Mouse (Mus musculus) central nervous system, embryonic 14 days (tissue): ENCODE data around the gene Wipf2. TPM values are rescaled to one million over a fixed set of nuclear protein-coding genes. Genes with fewer than 3 reads are reported as not detected.

Source experiments
- polyA plus RNA-seq: library from polyadenylated mRNA; depleted of rRNA; stranded (reverse); fragments of >200 nt; gene quantifications from 2 replicates; pipeline ENCODE4 v1.2.3, GENCODE M21; 2012; rRNA removed

Gene Wipf2
- 11.4 and 11.6 TPM in 2 replicates for polyA plus RNA-seq

DNA sequence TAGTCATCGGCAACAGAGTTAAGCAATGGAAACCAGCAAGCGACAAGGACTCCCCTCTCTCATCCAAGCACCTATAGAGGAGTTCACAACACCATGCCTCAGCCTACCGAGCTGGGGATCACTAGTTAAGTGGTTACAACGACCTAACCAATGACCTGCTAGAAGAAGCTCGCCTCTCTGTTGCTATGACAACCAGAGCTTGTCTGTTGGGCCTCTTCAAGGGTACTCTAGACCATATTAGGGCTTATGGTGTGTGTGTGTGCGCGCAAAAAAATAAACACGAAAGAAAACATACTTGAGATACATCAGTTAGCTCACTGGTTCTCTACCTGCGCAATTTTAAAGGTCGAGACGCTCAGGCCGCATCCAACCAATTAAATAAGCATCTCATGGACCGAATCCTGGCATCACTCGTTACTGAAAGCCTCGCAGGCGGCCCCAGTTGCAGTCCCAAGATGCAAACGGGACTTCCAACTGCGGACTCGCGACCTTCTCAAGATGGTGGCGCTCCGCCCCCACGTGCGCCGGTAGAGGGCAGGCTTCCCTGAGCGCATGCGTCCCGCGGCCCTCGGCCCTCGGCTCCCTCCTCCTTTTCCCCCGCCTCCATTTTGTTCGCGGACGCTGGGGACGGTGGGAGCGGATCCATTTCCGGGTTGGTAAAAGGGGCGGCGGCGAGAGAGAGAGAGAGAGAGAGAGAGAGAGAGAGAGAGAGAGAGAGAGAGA is at the start of gene Wipf2:
Wipf2 (plus strand) TSS at position 611 of the 723 bp plus-strand sequence.

DNA sequence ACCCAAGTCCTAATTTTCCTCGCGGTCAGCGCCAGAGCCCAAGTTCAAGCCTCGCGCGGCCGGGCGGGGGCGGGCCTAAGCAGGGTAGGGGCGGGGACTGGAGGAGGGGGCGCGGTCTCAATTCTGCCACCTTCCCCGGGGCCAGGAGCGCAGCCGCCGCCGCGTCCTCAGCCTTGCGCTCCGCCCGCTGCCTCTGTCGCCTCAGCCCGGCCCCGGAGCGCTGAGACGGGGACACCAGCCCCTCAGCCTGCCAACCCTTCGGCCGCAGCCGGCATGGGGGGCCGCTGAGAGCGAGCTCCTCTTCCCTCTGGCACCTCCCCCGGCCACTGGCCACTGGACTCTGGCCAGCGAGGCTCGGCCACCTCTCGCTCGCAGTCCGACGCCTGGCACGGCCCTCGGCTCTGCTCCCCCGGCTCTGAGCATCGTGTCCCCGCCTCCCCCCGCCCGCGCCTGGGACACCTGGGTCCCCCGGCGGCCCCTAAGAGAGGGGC is 26.7 kb upstream of the Wipf2 start, which contains the start of gene Rapgefl1:
Rapgefl1 (plus strand) TSS at position 135 of the 491 bp plus-strand sequence.

DNA sequence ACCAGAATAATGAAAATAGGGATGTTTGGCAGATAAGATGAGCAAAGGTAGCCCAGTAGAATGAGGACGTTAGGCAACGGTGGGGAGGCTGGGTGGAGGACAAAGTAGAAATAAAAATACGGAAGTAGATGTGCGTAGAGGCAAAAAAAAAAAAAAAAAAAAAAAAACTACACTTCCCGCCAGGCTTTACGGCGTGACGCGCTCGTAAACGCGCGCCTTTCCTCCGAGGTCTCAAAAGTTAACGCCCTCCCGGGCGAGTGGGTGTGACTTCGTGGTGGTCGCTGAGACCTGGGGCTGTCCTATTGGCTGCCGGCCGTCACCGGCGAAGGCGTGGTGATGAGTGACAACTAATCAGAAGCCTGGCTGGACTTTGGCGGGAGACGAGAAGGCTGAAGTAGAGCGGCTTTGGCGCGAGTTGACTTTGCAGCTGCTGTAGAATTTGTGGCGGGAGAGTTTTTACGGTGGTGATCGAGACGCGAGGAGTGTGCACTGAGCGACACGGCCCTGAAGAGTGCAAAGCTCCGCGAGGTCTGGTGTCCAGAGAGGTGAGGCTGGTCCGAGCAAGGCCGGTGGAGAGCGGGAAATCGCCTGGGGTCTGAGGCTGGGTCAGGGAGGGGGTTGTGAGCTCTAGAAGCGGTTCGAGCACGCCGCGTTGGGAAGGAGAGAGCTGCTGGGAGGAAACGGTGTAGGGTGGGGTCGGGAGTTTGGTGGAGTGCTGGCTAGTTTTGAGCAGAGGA is 44.2 kb downstream of the Wipf2 start, which contains the start of gene Cdc6:
Cdc6 (plus strand) TSS at position 365 of the 737 bp plus-strand sequence.

DNA sequence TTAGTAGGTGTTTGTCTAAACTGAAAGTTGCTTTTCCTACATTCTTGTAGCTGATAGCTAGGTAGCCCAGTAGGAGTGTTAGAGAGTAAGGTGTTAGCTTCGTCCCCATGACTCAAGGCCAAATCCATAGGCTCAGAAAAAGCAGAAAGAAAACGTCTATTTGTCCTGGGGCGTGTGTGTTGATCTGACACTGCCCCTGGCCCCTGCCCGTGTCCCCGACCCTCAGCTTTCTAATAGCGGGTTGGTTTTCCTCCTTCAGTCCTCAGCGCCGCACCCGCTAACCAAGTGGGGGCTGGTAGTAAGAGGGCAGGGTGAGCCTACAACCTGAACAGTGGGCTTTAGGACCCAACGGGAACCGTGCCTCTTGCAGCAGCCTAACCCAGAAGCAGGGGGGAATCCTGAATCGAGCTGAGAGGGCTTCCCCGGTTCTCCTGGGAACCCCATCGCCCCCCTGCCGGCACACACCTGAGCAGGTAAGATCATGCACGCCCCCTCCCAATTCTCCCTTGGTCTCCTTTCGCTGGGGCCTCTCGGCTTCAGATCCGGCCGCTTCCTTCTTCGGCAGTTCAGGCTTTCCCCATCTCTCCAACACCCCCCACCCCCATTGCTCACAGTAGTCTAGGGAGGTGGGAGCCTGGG is 64.1 kb downstream of the Wipf2 start, which contains the start of gene Rara:
Rara (plus strand) TSS at position 381 of the 639 bp plus-strand sequence.

Other genes starting within 250 kb of the Wipf2 start
- gene Gm12355, start 238.0 kb upstream of the Wipf2 start, polyA plus RNA-seq = 0.29 and 0.43 TPM in 2 replicates
- not detected in 2 replicates for gene Gsdma3, start 237.3 kb upstream of the Wipf2 start, polyA plus RNA-seq
- gene Gsdma2, start 216.9 kb upstream of the Wipf2 start, polyA plus RNA-seq = 0.04 TPM in 1 of 2 replicates, not detected in the other
- not detected in 2 replicates for gene Gsdma, start 199.3 kb upstream of the Wipf2 start, polyA plus RNA-seq
- gene Psmd3, start 181.1 kb upstream of the Wipf2 start, polyA plus RNA-seq = 191 and 196 TPM in 2 replicates
- gene Csf3, start 162.4 kb upstream of the Wipf2 start, polyA plus RNA-seq = 0.08 TPM in 1 of 2 replicates, not detected in the other
- 140 and 153 TPM in 2 replicates for gene Med24, start 134.2 kb upstream of the Wipf2 start, polyA plus RNA-seq
- gene Thra, start 123.0 kb upstream of the Wipf2 start, polyA plus RNA-seq = 555 and 616 TPM in 2 replicates
- 2.9 and 3.1 TPM in 2 replicates for gene Nr1d1, start 88.3 kb upstream of the Wipf2 start, polyA plus RNA-seq
- 108 and 118 TPM in 2 replicates for gene Msl1, start 68.1 kb upstream of the Wipf2 start, polyA plus RNA-seq
- gene Casc3, start 58.7 kb upstream of the Wipf2 start, polyA plus RNA-seq = 74.2 and 75.0 TPM in 2 replicates
- gene Rapgefl1, start 26.9 kb upstream of the Wipf2 start, polyA plus RNA-seq = 19.3 and 26.6 TPM in 2 replicates
- gene Cdc6, start 44.2 kb downstream of the Wipf2 start, polyA plus RNA-seq = 7.7 and 8.2 TPM in 2 replicates
- gene Rara, start 64.2 kb downstream of the Wipf2 start, polyA plus RNA-seq = 10.6 and 16.7 TPM in 2 replicates
- gene Gjd3, start 119.4 kb downstream of the Wipf2 start, polyA plus RNA-seq = 1.5 and 2.3 TPM in 2 replicates
- gene Top2a, start 160.6 kb downstream of the Wipf2 start, polyA plus RNA-seq = 78.7 and 104 TPM in 2 replicates
- gene Igfbp4, start 177.6 kb downstream of the Wipf2 start, polyA plus RNA-seq = 178 and 324 TPM in 2 replicates
- gene Tns4, start 225.7 kb downstream of the Wipf2 start, polyA plus RNA-seq = 0.14 and 0.23 TPM in 2 replicates